Mouse (Mus musculus): ENCODE measurements around the gene Slc9a3. TPM values are rescaled to one million over a fixed set of nuclear protein-coding genes. Genes with fewer than 3 reads are reported as not detected.

Slc9a3 gene
- not detected in 2 replicates for polyA plus RNA-seq (2014; fragmentation: Nextera tagmentation; extraction: Ambion mirVana)

DNA sequence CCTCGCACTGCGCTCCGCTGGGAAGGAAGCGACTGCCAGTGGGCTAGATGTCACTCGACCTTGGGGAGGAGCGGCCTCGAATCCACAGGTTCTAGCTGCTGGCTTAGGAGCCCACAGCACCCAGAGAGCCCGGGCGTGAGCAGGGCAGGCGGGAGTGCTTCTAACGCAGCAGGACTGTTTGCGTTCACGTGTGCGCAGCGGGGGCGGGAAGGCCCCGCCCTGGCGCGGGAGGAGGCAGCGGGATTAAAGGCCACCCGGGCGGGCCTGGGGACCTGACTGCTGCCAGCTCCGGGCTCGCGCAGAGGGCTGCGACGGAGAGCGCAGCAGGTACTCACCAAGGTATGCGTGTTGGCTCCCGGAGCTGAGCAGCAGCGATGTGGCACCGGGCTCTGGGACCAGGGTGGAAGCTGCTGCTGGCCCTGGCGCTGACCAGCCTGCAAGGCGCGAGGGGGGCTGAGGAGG, at the start of gene Slc9a3:
Slc9a3 (plus strand) TSS at position 317 of the 462 bp plus-strand sequence.
- DNase-seq (ENCODE audit: low spot score) (peak; percentile 34), ATAC-seq (ENCODE audit: low FRiP score) (no peak)
- Histone ChIP-seq H3K27ac (ENCODE audit: low read depth, low read length) (no peak within 1 kb of the TSS), H3K36me3 (ENCODE audit: control insufficient read depth, insufficient read depth, low read length) (no peaks in the 10 kb centered on the region), H3K9me3 (ENCODE audit: control insufficient read depth, low read length) (no peaks in the 10 kb centered on the region), H3K4me3 (ENCODE audit: low read depth, low read length) (peak within 1 kb of the TSS; percentile 26), H3K4me2 (replicated peaks; ENCODE audit: low read depth, low read length) (peak within 1 kb of the TSS; percentile 50), H3K27me3 (ENCODE audit: control insufficient read depth, insufficient read depth, low read length) (peaks cover 31% of the 10 kb centered on the region), H3K9ac (ENCODE audit: low read depth, low read length) (no peak within 1 kb of the TSS), H3K4me1 (replicated peaks; ENCODE audit: control insufficient read depth, insufficient read depth, low read length) (0 out of 2 replicates have a peak, but pooled peaks cover 2% of the 10 kb centered on the region)
- WGBS: under 1% methylated on average over 35 of the region's 35 CpGs

DNA sequence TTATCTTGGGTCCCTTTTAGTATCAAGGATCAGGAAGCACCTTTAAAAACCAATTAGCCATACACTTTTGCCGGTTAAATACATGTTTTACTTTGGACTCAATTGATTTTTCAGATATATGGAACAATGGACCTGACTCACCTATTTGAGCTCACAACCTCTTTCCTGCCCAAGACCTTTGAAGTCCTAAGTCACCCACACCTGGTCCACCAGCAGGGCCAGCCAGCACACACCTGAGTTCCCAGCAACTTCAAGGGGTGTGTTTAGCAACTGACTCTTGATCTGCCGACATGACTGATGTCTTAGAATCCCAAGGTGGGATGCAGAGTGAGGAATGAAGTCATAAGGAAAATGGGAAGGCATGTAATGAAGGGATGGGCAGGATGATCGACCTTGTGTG, 49.5 kb upstream of the Slc9a3 start:
- Histone ChIP-seq H3K9me3 (ENCODE audit: control insufficient read depth, low read length) (no peaks in the 10 kb centered on the region), H3K36me3 (ENCODE audit: control insufficient read depth, insufficient read depth, low read length) (no peaks in the 10 kb centered on the region), H3K4me1 (replicated peaks; ENCODE audit: control insufficient read depth, insufficient read depth, low read length) (no peaks in the 10 kb centered on the region), H3K4me2 (replicated peaks; ENCODE audit: low read depth, low read length) (no peak overlapping the region), H3K27me3 (ENCODE audit: control insufficient read depth, insufficient read depth, low read length) (no peaks in the 10 kb centered on the region), H3K4me3 (ENCODE audit: low read depth, low read length) (no peak overlapping the region), H3K27ac (ENCODE audit: low read depth, low read length) (no peak overlapping the region), H3K9ac (ENCODE audit: low read depth, low read length) (no peak overlapping the region)
- WGBS: 73% methylated on average over 3 of the region's 3 CpGs
- DNase-seq (ENCODE audit: low spot score) (no peak), ATAC-seq (ENCODE audit: low FRiP score) (no peak)

DNA sequence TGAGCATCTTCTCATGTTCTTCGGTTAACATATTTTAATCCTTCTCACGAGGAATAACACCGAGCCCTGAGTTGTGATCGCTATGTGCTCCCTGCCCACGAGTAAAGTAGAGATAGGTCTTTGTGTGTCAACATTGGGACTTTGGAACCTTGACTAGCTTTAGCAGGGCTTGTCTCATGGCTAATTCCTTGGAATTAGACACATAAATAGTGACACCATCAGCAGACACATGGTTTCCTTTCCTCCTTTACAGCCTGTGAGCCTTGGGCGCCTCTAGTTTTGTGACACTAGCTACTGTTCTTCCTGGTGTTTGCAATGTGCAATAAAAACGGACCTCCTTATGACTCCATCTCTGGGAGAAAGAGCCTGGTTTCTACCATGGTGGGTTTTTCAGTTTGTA, 47.9 kb upstream of the Slc9a3 start:
- WGBS: 90% methylated on average over 7 of the region's 7 CpGs

DNA sequence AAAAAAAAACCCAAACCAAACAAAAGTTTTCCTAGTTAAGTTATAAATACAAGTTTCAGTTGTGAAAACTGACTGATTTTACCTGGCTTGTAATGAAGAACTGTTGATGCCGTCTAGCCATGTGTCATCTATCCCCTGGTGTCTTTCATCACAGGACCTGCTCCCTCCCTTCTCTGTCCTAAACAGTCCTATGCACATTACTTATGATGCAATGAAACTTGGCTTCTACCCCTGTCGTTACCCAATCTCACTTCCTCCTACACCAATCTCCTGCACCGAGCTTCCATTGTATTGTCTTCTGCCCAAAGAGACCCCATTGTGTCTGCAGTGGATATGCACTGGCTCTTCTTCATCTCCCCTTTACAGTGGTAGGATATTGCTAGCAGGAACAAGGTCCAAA, 31.0 kb upstream of the Slc9a3 start:
- no peak overlapping the region for H3K27ac ChIP-seq (ENCODE audit: low read depth, low read length)
- H3K4me3 ChIP-seq (ENCODE audit: low read depth, low read length): no peak overlapping the region
- no peaks in the 10 kb centered on the region for H3K27me3 ChIP-seq (ENCODE audit: control insufficient read depth, insufficient read depth, low read length)
- no peaks in the 10 kb centered on the region for H3K4me1 ChIP-seq (replicated peaks; ENCODE audit: control insufficient read depth, insufficient read depth, low read length)
- no peak overlapping the region for H3K4me2 ChIP-seq (replicated peaks; ENCODE audit: low read depth, low read length)
- H3K36me3 ChIP-seq (ENCODE audit: control insufficient read depth, insufficient read depth, low read length): no peaks in the 10 kb centered on the region
- ATAC-seq (ENCODE audit: low FRiP score) (no peak), DNase-seq (ENCODE audit: low spot score) (no peak)
- no peak overlapping the region for H3K9ac ChIP-seq (ENCODE audit: low read depth, low read length)
- 82% methylated on average over 3 of the region's 3 CpGs for WGBS
- no peaks in the 10 kb centered on the region for H3K9me3 ChIP-seq (ENCODE audit: control insufficient read depth, low read length)

More for the DNA sequence above, 47.9 kb upstream of the Slc9a3 start:
- no peak for DNase-seq (ENCODE audit: low spot score)
- no peaks in the 10 kb centered on the region for H3K27me3 ChIP-seq (ENCODE audit: control insufficient read depth, insufficient read depth, low read length)
- H3K27ac ChIP-seq (ENCODE audit: low read depth, low read length): no peak overlapping the region
- H3K36me3 ChIP-seq (ENCODE audit: control insufficient read depth, insufficient read depth, low read length): no peaks in the 10 kb centered on the region
- H3K9me3 ChIP-seq (ENCODE audit: control insufficient read depth, low read length): no peaks in the 10 kb centered on the region
- no peaks in the 10 kb centered on the region for H3K4me1 ChIP-seq (replicated peaks; ENCODE audit: control insufficient read depth, insufficient read depth, low read length)
- no peak overlapping the region for H3K4me3 ChIP-seq (ENCODE audit: low read depth, low read length)
- no peak overlapping the region for H3K9ac ChIP-seq (ENCODE audit: low read depth, low read length)
- no peak overlapping the region for H3K4me2 ChIP-seq (replicated peaks; ENCODE audit: low read depth, low read length)
- ATAC-seq (ENCODE audit: low FRiP score): no peak

DNA sequence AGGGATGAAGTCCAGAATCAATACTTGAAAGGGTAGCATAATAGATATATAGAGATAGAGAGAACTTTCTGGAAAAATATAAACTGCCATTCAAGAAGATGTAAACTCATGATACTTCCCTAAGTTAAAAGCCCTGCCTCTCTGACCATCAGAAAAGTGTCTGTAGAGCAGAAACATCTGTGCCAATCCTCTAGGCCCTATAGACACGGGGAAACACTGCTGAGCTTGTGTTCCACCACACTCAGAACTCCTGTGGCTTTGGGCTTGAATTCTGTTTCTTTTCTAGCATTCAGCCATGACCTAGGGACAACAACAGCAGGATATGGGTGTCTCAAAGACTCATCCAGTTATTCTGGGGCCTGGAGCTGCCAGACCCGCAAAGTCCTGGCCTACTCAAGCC, 25.3 kb upstream of the Slc9a3 start:
- H3K4me1 ChIP-seq (replicated peaks; ENCODE audit: control insufficient read depth, insufficient read depth, low read length): no peaks in the 10 kb centered on the region
- ATAC-seq (ENCODE audit: low FRiP score): no peak
- DNase-seq (ENCODE audit: low spot score): no peak
- H3K27ac ChIP-seq (ENCODE audit: low read depth, low read length): no peak overlapping the region
- no peak overlapping the region for H3K9ac ChIP-seq (ENCODE audit: low read depth, low read length)
- WGBS: 69% methylated on average over 2 of the region's 2 CpGs
- H3K4me2 ChIP-seq (replicated peaks; ENCODE audit: low read depth, low read length): no peak overlapping the region
- no peaks in the 10 kb centered on the region for H3K36me3 ChIP-seq (ENCODE audit: control insufficient read depth, insufficient read depth, low read length)
- no peak overlapping the region for H3K4me3 ChIP-seq (ENCODE audit: low read depth, low read length)
- H3K9me3 ChIP-seq (ENCODE audit: control insufficient read depth, low read length): no peaks in the 10 kb centered on the region
- H3K27me3 ChIP-seq (ENCODE audit: control insufficient read depth, insufficient read depth, low read length): no peaks in the 10 kb centered on the region

DNA sequence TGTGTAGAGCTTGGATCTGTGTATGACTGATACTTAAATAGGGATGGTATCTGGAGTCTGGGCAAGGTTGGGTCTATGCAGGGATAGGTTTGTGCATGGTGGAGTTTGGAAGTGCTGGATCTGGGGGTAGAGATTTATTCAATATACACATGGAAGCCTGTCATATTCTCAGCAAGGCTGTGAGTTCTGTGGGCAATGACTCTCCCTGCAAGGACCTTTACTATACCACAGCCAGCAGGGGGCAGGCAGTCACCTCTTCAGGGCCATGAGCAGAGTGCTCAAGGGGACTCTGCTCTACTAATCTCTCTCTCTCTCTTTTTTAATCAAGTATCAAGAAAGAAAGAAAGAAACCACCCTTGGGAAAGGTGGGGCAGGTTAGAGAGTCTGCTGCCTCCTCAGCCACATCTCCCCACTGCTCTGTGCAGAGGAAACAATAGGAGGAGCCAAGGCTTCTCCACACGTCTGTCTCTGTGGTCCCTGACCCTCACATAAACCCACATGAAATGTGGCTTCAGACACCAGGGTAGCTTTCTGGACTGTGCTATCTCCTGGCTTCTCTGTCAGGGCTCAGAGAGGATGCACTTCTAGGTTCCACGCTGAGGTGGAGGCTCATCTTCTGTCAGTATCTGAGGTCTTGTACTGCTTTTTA, 24.4 kb upstream of the Slc9a3 start:
- peak; percentile 72 for DNase-seq (ENCODE audit: low spot score)
- WGBS: 40% methylated on average over 2 of the region's 2 CpGs

DNA sequence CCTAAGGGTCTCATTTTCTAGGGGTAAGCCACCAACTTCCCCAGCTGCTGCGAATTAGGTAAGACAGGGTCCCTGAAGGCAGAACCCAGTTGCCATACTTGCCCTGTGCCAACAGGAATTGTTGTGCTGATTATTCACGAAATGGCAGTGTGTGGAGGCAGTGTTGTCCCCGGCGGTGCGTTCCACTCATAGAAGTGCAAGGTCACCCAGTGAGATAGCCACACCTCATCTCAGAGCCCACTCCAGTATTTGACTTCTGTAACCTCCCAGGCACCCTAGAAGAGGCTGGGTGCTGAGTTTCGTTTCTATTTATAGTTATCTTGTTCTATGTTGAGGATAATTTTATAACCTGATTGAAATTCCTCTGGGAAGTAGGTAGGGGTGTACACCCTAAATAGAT, 22.3 kb upstream of the Slc9a3 start:
- 84% methylated on average over 6 of the region's 6 CpGs for WGBS
- no peak overlapping the region for H3K4me2 ChIP-seq (replicated peaks; ENCODE audit: low read depth, low read length)
- DNase-seq (ENCODE audit: low spot score): no peak
- no peaks in the 10 kb centered on the region for H3K27me3 ChIP-seq (ENCODE audit: control insufficient read depth, insufficient read depth, low read length)
- H3K9me3 ChIP-seq (ENCODE audit: control insufficient read depth, low read length): no peaks in the 10 kb centered on the region
- no peaks in the 10 kb centered on the region for H3K4me1 ChIP-seq (replicated peaks; ENCODE audit: control insufficient read depth, insufficient read depth, low read length)
- no peak overlapping the region for H3K9ac ChIP-seq (ENCODE audit: low read depth, low read length)
- H3K36me3 ChIP-seq (ENCODE audit: control insufficient read depth, insufficient read depth, low read length): no peaks in the 10 kb centered on the region
- no peak overlapping the region for H3K4me3 ChIP-seq (ENCODE audit: low read depth, low read length)
- no peak for ATAC-seq (ENCODE audit: low FRiP score)
- H3K27ac ChIP-seq (ENCODE audit: low read depth, low read length): no peak overlapping the region

More for the DNA sequence above, 24.4 kb upstream of the Slc9a3 start:
- no peaks in the 10 kb centered on the region for H3K27me3 ChIP-seq (ENCODE audit: control insufficient read depth, insufficient read depth, low read length)
- no peak overlapping the region for H3K9ac ChIP-seq (ENCODE audit: low read depth, low read length)
- no peak overlapping the region for H3K4me3 ChIP-seq (ENCODE audit: low read depth, low read length)
- no peaks in the 10 kb centered on the region for H3K9me3 ChIP-seq (ENCODE audit: control insufficient read depth, low read length)
- peak; percentile 54; the same call in 1 of the 2 replicates for ATAC-seq (ENCODE audit: low FRiP score)
- no peaks in the 10 kb centered on the region for H3K36me3 ChIP-seq (ENCODE audit: control insufficient read depth, insufficient read depth, low read length)
- H3K27ac ChIP-seq (ENCODE audit: low read depth, low read length): no peak overlapping the region
- H3K4me1 ChIP-seq (replicated peaks; ENCODE audit: control insufficient read depth, insufficient read depth, low read length): no peaks in the 10 kb centered on the region
- H3K4me2 ChIP-seq (replicated peaks; ENCODE audit: low read depth, low read length): no peak overlapping the region

DNA sequence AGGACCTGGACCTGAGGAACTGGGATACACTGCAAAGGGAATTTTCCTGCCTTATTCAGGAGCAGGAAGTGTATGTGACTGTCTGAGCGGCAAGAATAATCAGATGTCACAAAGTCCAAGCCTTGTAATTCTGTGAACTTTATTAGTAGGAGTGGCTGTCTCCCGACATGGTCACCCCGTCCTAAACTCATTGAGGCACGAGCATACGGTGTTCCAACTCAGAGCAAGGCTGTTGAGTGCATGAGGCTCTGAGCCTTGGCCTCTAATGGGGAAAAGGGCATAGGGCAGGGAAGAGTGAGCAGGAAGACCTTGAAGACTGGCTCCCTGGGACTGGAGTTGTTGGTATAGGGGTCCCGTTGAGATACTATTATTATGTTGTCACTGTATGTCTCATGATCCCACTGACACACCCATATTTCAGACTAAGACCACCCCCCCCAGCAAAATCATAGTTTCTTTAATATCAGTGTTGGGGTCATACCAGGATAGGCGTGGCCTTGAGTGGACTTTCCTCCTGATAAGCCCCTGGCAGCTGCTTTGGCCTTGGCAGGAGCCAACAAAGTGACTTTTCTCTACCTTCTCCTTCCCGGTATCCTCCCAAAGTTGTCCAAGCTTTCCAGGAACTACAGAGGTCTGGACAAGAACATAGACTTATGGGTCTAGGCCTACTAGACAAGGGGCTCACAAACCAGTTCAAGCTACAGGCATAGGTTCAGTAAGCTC, 19.0 kb upstream of the Slc9a3 start:
- no peak overlapping the region for H3K9ac ChIP-seq (ENCODE audit: low read depth, low read length)
- no peak overlapping the region for H3K27ac ChIP-seq (ENCODE audit: low read depth, low read length)
- H3K4me2 ChIP-seq (replicated peaks; ENCODE audit: low read depth, low read length): no peak overlapping the region
- H3K4me3 ChIP-seq (ENCODE audit: low read depth, low read length): no peak overlapping the region
- H3K36me3 ChIP-seq (ENCODE audit: control insufficient read depth, insufficient read depth, low read length): no peaks in the 10 kb centered on the region
- no peak for DNase-seq (ENCODE audit: low spot score)
- H3K4me1 ChIP-seq (replicated peaks; ENCODE audit: control insufficient read depth, insufficient read depth, low read length): no peaks in the 10 kb centered on the region
- no peak for ATAC-seq (ENCODE audit: low FRiP score)
- no peaks in the 10 kb centered on the region for H3K9me3 ChIP-seq (ENCODE audit: control insufficient read depth, low read length)
- WGBS: 82% methylated on average over 8 of the region's 8 CpGs
- H3K27me3 ChIP-seq (ENCODE audit: control insufficient read depth, insufficient read depth, low read length): no peaks in the 10 kb centered on the region
